Mouse (Mus musculus): Measurements from ENCODE around the gene Nol6. TPM values are rescaled to one million over a fixed set of nuclear protein-coding genes. Genes with fewer than 3 reads are reported as not detected.
A peak's percentile ranks its signal among the peaks of the same experiment; 100 is the strongest.

Nol6 gene
- polyA plus RNA-seq (2016; fragmentation: Nextera tagmentation; extraction: Ambion mirVana), result 26.5 and 27.1 TPM in 2 replicates

GRCm38 (mm10) chr4:41124180-41124951 is at the start of gene Nol6:
TSS of gene Nol6 (minus strand) at chr4:41124455.
- H3K9ac ChIP-seq, result peak within 1 kb of the TSS; percentile 62
- peak within 1 kb of the TSS; percentile 56 for H3K4me3 ChIP-seq
- H3K4me1 ChIP-seq, result peaks cover 6% of the 10 kb centered on the region
- 4% methylated on average over 29 of the region's 29 CpGs for WGBS
- H3K9me3 ChIP-seq, result no peaks in the 10 kb centered on the region
- H3K36me3 ChIP-seq, result peaks cover 31% of the 10 kb centered on the region
- H3K4me2 ChIP-seq (replicated peaks), result peak within 1 kb of the TSS; percentile 87
- H3K27me3 ChIP-seq (replicated peaks), result no peaks in the 10 kb centered on the region
- H3K27ac ChIP-seq, result no peak within 1 kb of the TSS
- ATAC-seq (ENCODE audit: low FRiP score, low read depth), result peak; percentile 100

GRCm38 (mm10) chr4:41170970-41171369 is 46.7 kb upstream of the Nol6 start:
- Histone ChIP-seq H3K9me3 (no peaks in the 10 kb centered on the region), H3K4me3 (no peak overlapping the region), H3K9ac (no peak overlapping the region), H3K4me2 (replicated peaks) (no peak overlapping the region), H3K4me1 (no peaks in the 10 kb centered on the region), H3K27ac (no peak overlapping the region), H3K27me3 (replicated peaks) (no peaks in the 10 kb centered on the region), H3K36me3 (peaks cover 24% of the 10 kb centered on the region)
- no peak for ATAC-seq (ENCODE audit: low FRiP score, low read depth)
- 93% methylated on average over 2 of the region's 2 CpGs for WGBS

GRCm38 (mm10) chr4:41165693-41166475 is 41.6 kb upstream of the Nol6 start:
- no peaks in the 10 kb centered on the region for H3K27me3 ChIP-seq (replicated peaks)
- H3K36me3 ChIP-seq, result peaks cover 15% of the 10 kb centered on the region
- no peaks in the 10 kb centered on the region for H3K9me3 ChIP-seq
- 70% methylated on average over 6 of the region's 6 CpGs for WGBS
- H3K4me2 ChIP-seq (replicated peaks), result no peak overlapping the region
- H3K9ac ChIP-seq, result no peak overlapping the region
- ATAC-seq (ENCODE audit: low FRiP score, low read depth), result no peak
- H3K27ac ChIP-seq, result 0 out of 2 replicates have a peak overlapping the region, but pooled peaks have one; percentile 48
- no peak overlapping the region for H3K4me3 ChIP-seq
- 0 out of 2 replicates have a peak, but pooled peaks cover 6% of the 10 kb centered on the region for H3K4me1 ChIP-seq

GRCm38 (mm10) chr4:41164974-41165373 is 40.7 kb upstream of the Nol6 start:
- WGBS, result 18% methylated on average over 2 of the region's 2 CpGs
- Histone ChIP-seq H3K9me3 (no peaks in the 10 kb centered on the region), H3K4me3 (no peak overlapping the region), H3K27ac (peak overlapping the region; percentile 48; the same call in 1 of the 2 replicates), H3K27me3 (replicated peaks) (no peaks in the 10 kb centered on the region), H3K9ac (peak overlapping the region; percentile 29; the same call in 1 of the 2 replicates), H3K4me2 (replicated peaks) (no peak overlapping the region), H3K36me3 (peaks cover 15% of the 10 kb centered on the region), H3K4me1 (0 out of 2 replicates have a peak, but pooled peaks cover 6% of the 10 kb centered on the region)
- ATAC-seq (ENCODE audit: low FRiP score, low read depth), result no peak

GRCm38 (mm10) chr4:41161232-41161631 is 37.0 kb upstream of the Nol6 start:
- Histone ChIP-seq H3K4me2 (replicated peaks) (no peak overlapping the region), H3K27ac (no peak overlapping the region), H3K4me1 (0 out of 2 replicates have a peak, but pooled peaks cover 6% of the 10 kb centered on the region), H3K9me3 (no peaks in the 10 kb centered on the region), H3K36me3 (no peaks in the 10 kb centered on the region), H3K4me3 (no peak overlapping the region), H3K27me3 (replicated peaks) (no peaks in the 10 kb centered on the region), H3K9ac (no peak overlapping the region)
- no peak for ATAC-seq (ENCODE audit: low FRiP score, low read depth)
- over 99% methylated on average over 3 of the region's 3 CpGs for WGBS

- Histone ChIP-seq H3K4me2 (replicated peaks) (no peak overlapping the region), H3K36me3 (no peaks in the 10 kb centered on the region), H3K4me3 (no peak overlapping the region), H3K27ac (no peak overlapping the region), H3K4me1 (no peaks in the 10 kb centered on the region), H3K9ac (no peak overlapping the region), H3K9me3 (no peaks in the 10 kb centered on the region), H3K27me3 (replicated peaks) (no peaks in the 10 kb centered on the region)
- no peak for ATAC-seq (ENCODE audit: low FRiP score, low read depth)
- 97% methylated on average over 1 of the region's 1 CpGs for WGBS
Measured at GRCm38 (mm10) chr4:41158251-41158650, 34.0 kb upstream of the Nol6 start.

- no peaks in the 10 kb centered on the region for H3K4me1 ChIP-seq
- no peaks in the 10 kb centered on the region for H3K27me3 ChIP-seq (replicated peaks)
- no peak overlapping the region for H3K4me2 ChIP-seq (replicated peaks)
- H3K27ac ChIP-seq, result no peak overlapping the region
- H3K4me3 ChIP-seq, result no peak overlapping the region
- H3K9ac ChIP-seq, result no peak overlapping the region
- no peaks in the 10 kb centered on the region for H3K36me3 ChIP-seq
- H3K9me3 ChIP-seq, result no peaks in the 10 kb centered on the region
- 87% methylated on average over 9 of the region's 9 CpGs for WGBS
- ATAC-seq (ENCODE audit: low FRiP score, low read depth), result no peak
Measured at GRCm38 (mm10) chr4:41156961-41157360, 32.7 kb upstream of the Nol6 start.

- H3K4me3 ChIP-seq, result no peak overlapping the region
- no peaks in the 10 kb centered on the region for H3K27me3 ChIP-seq (replicated peaks)
- no peak overlapping the region for H3K27ac ChIP-seq
- 86% methylated on average over 3 of the region's 3 CpGs for WGBS
- H3K9ac ChIP-seq, result no peak overlapping the region
- H3K4me1 ChIP-seq, result no peaks in the 10 kb centered on the region
- H3K9me3 ChIP-seq, result no peaks in the 10 kb centered on the region
- ATAC-seq (ENCODE audit: low FRiP score, low read depth), result no peak
- H3K36me3 ChIP-seq, result no peaks in the 10 kb centered on the region
- H3K4me2 ChIP-seq (replicated peaks), result no peak overlapping the region
Measured at GRCm38 (mm10) chr4:41153146-41153545, 28.9 kb upstream of the Nol6 start.

GRCm38 (mm10) chr4:41151186-41151585 is 26.9 kb upstream of the Nol6 start:
- Histone ChIP-seq H3K27me3 (replicated peaks) (no peaks in the 10 kb centered on the region), H3K4me2 (replicated peaks) (no peak overlapping the region), H3K4me1 (no peaks in the 10 kb centered on the region), H3K9ac (no peak overlapping the region), H3K36me3 (no peaks in the 10 kb centered on the region), H3K27ac (no peak overlapping the region), H3K9me3 (no peaks in the 10 kb centered on the region), H3K4me3 (no peak overlapping the region)
- ATAC-seq (ENCODE audit: low FRiP score, low read depth), result no peak
- 94% methylated on average over 7 of the region's 7 CpGs for WGBS

GRCm38 (mm10) chr4:41149891-41150290 is 25.6 kb upstream of the Nol6 start:
- H3K4me1 ChIP-seq, result no peaks in the 10 kb centered on the region
- no peak overlapping the region for H3K4me2 ChIP-seq (replicated peaks)
- no peak overlapping the region for H3K9ac ChIP-seq
- no peaks in the 10 kb centered on the region for H3K36me3 ChIP-seq
- 85% methylated on average over 3 of the region's 3 CpGs for WGBS
- no peaks in the 10 kb centered on the region for H3K9me3 ChIP-seq
- no peak overlapping the region for H3K27ac ChIP-seq
- H3K4me3 ChIP-seq, result no peak overlapping the region
- ATAC-seq (ENCODE audit: low FRiP score, low read depth), result no peak
- H3K27me3 ChIP-seq (replicated peaks), result no peaks in the 10 kb centered on the region

GRCm38 (mm10) chr4:41142601-41143000 is 18.3 kb upstream of the Nol6 start:
- no peaks in the 10 kb centered on the region for H3K27me3 ChIP-seq (replicated peaks)
- WGBS, result 91% methylated on average over 2 of the region's 2 CpGs
- H3K9me3 ChIP-seq, result no peaks in the 10 kb centered on the region
- no peak for ATAC-seq (ENCODE audit: low FRiP score, low read depth)
- no peak overlapping the region for H3K4me2 ChIP-seq (replicated peaks)
- H3K9ac ChIP-seq, result no peak overlapping the region
- H3K4me3 ChIP-seq, result no peak overlapping the region
- no peaks in the 10 kb centered on the region for H3K4me1 ChIP-seq
- peaks cover 29% of the 10 kb centered on the region; the same call in 1 of the 2 replicates for H3K36me3 ChIP-seq
- H3K27ac ChIP-seq, result no peak overlapping the region

GRCm38 (mm10) chr4:41140174-41140875 is 16.1 kb upstream of the Nol6 start:
- H3K27ac ChIP-seq, result no peak overlapping the region
- no peaks in the 10 kb centered on the region for H3K9me3 ChIP-seq
- H3K9ac ChIP-seq, result no peak overlapping the region
- no peak overlapping the region for H3K4me2 ChIP-seq (replicated peaks)
- no peak overlapping the region for H3K4me3 ChIP-seq
- H3K36me3 ChIP-seq, result peaks cover 29% of the 10 kb centered on the region; the same call in 1 of the 2 replicates
- H3K4me1 ChIP-seq, result peaks cover 4% of the 10 kb centered on the region; the same call in 1 of the 2 replicates
- no peaks in the 10 kb centered on the region for H3K27me3 ChIP-seq (replicated peaks)
- ATAC-seq (ENCODE audit: low FRiP score, low read depth), result no peak
- 94% methylated on average over 6 of the region's 6 CpGs for WGBS

All from neural tube, embryonic 12.5 days (tissue).